Mouse (Mus musculus) layer of hippocampus, adult 9-11 months (tissue): ENCODE data around the gene Olfr1316.

ENCODE experiments used
- DNase-seq: peaks from one replicate; pipeline ENCODE4 v3.0.0; 2022

Olfr1316 gene

GRCm38 (mm10) chr2:112134877-112135276, at the start of gene Olfr1316:
TSS of gene Olfr1316 (minus strand) at chr2:112134977.
- no peak for DNase-seq

- no peak for DNase-seq
Measured at GRCm38 (mm10) chr2:112153898-112154297, 19.1 kb upstream of the Olfr1316 start, which contains the start of gene Olfr1318. TSS of gene Olfr1318 (plus strand) at chr2:112154198.

GRCm38 (mm10) chr2:112140029-112140428, 5.3 kb upstream of the Olfr1316 start, which contains the start of gene Olfr1317:
TSS of gene Olfr1317 (plus strand) at chr2:112140329.
- DNase-seq, result no peak

- no peak for DNase-seq
Measured at GRCm38 (mm10) chr2:112115340-112115739, 19.4 kb downstream of the Olfr1316 start, which contains the start of gene Olfr1315-ps1. TSS of gene Olfr1315-ps1 (minus strand) at chr2:112115440.

- DNase-seq, result no peak
Measured at GRCm38 (mm10) chr2:112096681-112097080, 38.1 kb downstream of the Olfr1316 start, which contains the start of gene Olfr1314. TSS of gene Olfr1314 (minus strand) at chr2:112096781.

GRCm38 (mm10) chr2:112077743-112078142, 57.0 kb downstream of the Olfr1316 start, which contains the start of gene Olfr1313:
TSS of gene Olfr1313 (minus strand) at chr2:112077843.
- DNase-seq, result no peak
